Mouse (Mus musculus) midbrain, embryonic 15.5 days (tissue): ENCODE results near the gene Gm11111. TPM values are rescaled to one million over a fixed set of nuclear protein-coding genes. Genes with fewer than 3 reads are reported as not detected.
A peak's percentile ranks its signal among the peaks of the same experiment; 100 is the strongest.
"Not testable (repeated sequence)": the region's sequence is repeated elsewhere in the genome, so short reads cannot be mapped to it uniquely, and the experiment has no call there.

ENCODE experiments used
- ATAC-seq: fragments of 200-750 bp; cut with Nextera tagmentation; replicated peaks from 2 replicates; pipeline ENCODE4 v1.8.0; 2017; ENCODE audit warnings: moderate TSS enrichment
- H3K27ac ChIP-seq: fragments of 300-500 bp; sonication (generic); 2 replicates; pipeline ENCODE4 v1.5.1; 2015; ENCODE audit warnings: mild to moderate bottlenecking, inconsistent platforms
- H3K27me3 ChIP-seq: fragments of 300-500 bp; sonication (generic); replicated peaks from 2 replicates; pipeline ENCODE4 v1.6.1; 2015; ENCODE audit warnings: inconsistent platforms
- H3K36me3 ChIP-seq: fragments of 300-500 bp; sonication (generic); replicated peaks from 2 replicates; pipeline ENCODE4 v1.6.1; 2015; ENCODE audit warnings: inconsistent platforms
- H3K4me1 ChIP-seq: fragments of 300-500 bp; sonication (generic); 2 replicates; pipeline ENCODE4 v1.6.1; 2015; ENCODE audit warnings: inconsistent platforms
- H3K4me2 ChIP-seq: fragments of 300-500 bp; sonication (generic); 2 replicates; pipeline ENCODE4 v1.6.1; 2015; ENCODE audit warnings: inconsistent platforms, mild to moderate bottlenecking, moderate library complexity
- H3K4me3 ChIP-seq: fragments of 300-500 bp; sonication (generic); 2 replicates; pipeline ENCODE4 v1.5.1; 2015; ENCODE audit warnings: mild to moderate bottlenecking, inconsistent platforms
- H3K9ac ChIP-seq: fragments of 300-500 bp; sonication (generic); 2 replicates; pipeline ENCODE4 v1.6.1; 2015; ENCODE audit warnings: mild to moderate bottlenecking, inconsistent platforms
- H3K9me3 ChIP-seq: fragments of 300-500 bp; sonication (generic); 2 replicates; pipeline ENCODE4 v1.6.1; 2016; ENCODE audit warnings: inconsistent platforms
- WGBS: fragments of 180-500 bp; shearing (Covaris S2); methylation state at CpG from one replicate; pipeline ENCODE4 v1.1.7; 2015; ENCODE audit warnings: mixed read lengths; 5-methylcytosine and 5-hydroxymethylcytosine counted together
- polyA plus RNA-seq: library from polyadenylated mRNA; unstranded; fragments of >200 nt; fragmentation: Nextera tagmentation; extraction: Ambion mirVana; gene quantifications from 2 replicates; pipeline ENCODE4 v1.2.1, GENCODE M21; 2015

Gene Gm11111
- polyA plus RNA-seq, 1 experiment from 2014 or later, result not detected

- Histone ChIP-seq H3K9ac (no peak overlapping the region), H3K4me1 (no peaks in the 10 kb centered on the region; the same call in 1 of the 2 replicates), H3K27ac (no peak overlapping the region), H3K9me3 (no peaks in the 10 kb centered on the region), H3K27me3 (no peaks in the 10 kb centered on the region), H3K4me3 (no peak overlapping the region), H3K36me3 (no peaks in the 10 kb centered on the region), H3K4me2 (no peak overlapping the region)
- WGBS, result 30% methylated on average over 6 of the region's 6 CpGs
- peak; percentile 58 for ATAC-seq
These were observed 14.1 kb downstream of the Gm11111 start for GRCm38 (mm10) chr5:98566461-98567193.

DNA sequence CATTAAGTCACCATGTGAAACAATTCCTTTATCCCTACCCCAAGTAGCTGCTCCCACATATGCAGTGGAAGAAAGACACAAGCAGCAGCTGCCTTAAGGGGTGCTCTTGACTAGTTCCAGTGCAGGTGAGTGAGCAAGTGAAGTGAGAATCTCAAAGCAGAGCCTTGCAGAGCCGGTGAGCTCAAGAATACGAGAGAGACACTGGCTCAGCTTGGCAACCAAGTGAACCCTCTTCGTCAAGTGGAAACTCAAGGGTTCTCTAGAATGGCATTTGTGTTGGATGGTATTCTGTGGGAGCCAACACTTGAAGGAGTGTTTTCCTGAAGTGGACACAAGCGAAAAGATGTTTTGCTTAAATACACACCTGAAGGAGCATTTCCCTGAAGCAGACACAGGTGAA is 16.0 kb downstream of the Gm11111 start:
- no peaks in the 10 kb centered on the region for H3K27me3 ChIP-seq
- no peak for ATAC-seq
- H3K27ac ChIP-seq, result no peak overlapping the region
- no peak overlapping the region for H3K4me3 ChIP-seq
- H3K9me3 ChIP-seq, result no peaks in the 10 kb centered on the region
- H3K4me2 ChIP-seq, result no peak overlapping the region
- no peak overlapping the region for H3K9ac ChIP-seq
- H3K36me3 ChIP-seq, result no peaks in the 10 kb centered on the region
- WGBS, result 88% methylated on average over 4 of the region's 4 CpGs
- no peaks in the 10 kb centered on the region; the same call in 1 of the 2 replicates for H3K4me1 ChIP-seq

GRCm38 (mm10) chr5:98569029-98569513 is 16.6 kb downstream of the Gm11111 start:
- Histone ChIP-seq H3K4me3 (no peak overlapping the region), H3K9ac (no peak overlapping the region), H3K36me3 (no peaks in the 10 kb centered on the region), H3K4me2 (no peak overlapping the region), H3K9me3 (no peaks in the 10 kb centered on the region), H3K27ac (no peak overlapping the region), H3K4me1 (no peaks in the 10 kb centered on the region), H3K27me3 (no peaks in the 10 kb centered on the region)
- WGBS, result 71% methylated on average over 3 of the region's 3 CpGs
- ATAC-seq, result no peak

GRCm38 (mm10) chr5:98572392-98572791 is 19.9 kb downstream of the Gm11111 start:
- no peak overlapping the region for H3K4me2 ChIP-seq
- no peak overlapping the region for H3K4me3 ChIP-seq
- no peaks in the 10 kb centered on the region for H3K27me3 ChIP-seq
- H3K9me3 ChIP-seq, result no peaks in the 10 kb centered on the region
- H3K36me3 ChIP-seq, result no peaks in the 10 kb centered on the region
- no peak overlapping the region for H3K9ac ChIP-seq
- WGBS, result 56% methylated on average over 4 of the region's 4 CpGs
- ATAC-seq, result no peak
- peaks cover 7% of the 10 kb centered on the region; the same call in 1 of the 2 replicates for H3K4me1 ChIP-seq
- H3K27ac ChIP-seq, result no peak overlapping the region

- Histone ChIP-seq H3K9me3 (no peaks in the 10 kb centered on the region), H3K4me2 (no peak overlapping the region), H3K4me1 (peaks cover 7% of the 10 kb centered on the region; the same call in 1 of the 2 replicates)
These were observed 22.4 kb downstream of the Gm11111 start for GRCm38 (mm10) chr5:98574711-98575470.

GRCm38 (mm10) chr5:98575471-98575834 is 23.0 kb downstream of the Gm11111 start:
- Histone ChIP-seq H3K9ac (no peak overlapping the region), H3K4me2 (no peak overlapping the region), H3K4me3 (no peak overlapping the region), H3K9me3 (no peaks in the 10 kb centered on the region), H3K36me3 (no peaks in the 10 kb centered on the region), H3K27me3 (no peaks in the 10 kb centered on the region), H3K4me1 (peaks cover 7% of the 10 kb centered on the region; the same call in 1 of the 2 replicates), H3K27ac (no peak overlapping the region)
- WGBS, result 54% methylated on average over 4 of the region's 4 CpGs
- no peak; the same call in 1 of the 2 replicates for ATAC-seq

More at GRCm38 (mm10) chr5:98574711-98575470, 22.4 kb downstream of the Gm11111 start:
- WGBS, result 48% methylated on average over 12 of the region's 12 CpGs
- Histone ChIP-seq H3K9ac (no peak overlapping the region), H3K27me3 (no peaks in the 10 kb centered on the region), H3K27ac (no peak overlapping the region), H3K4me3 (no peak overlapping the region), H3K36me3 (no peaks in the 10 kb centered on the region)
- ATAC-seq, result peak; percentile 45; the same call in 1 of the 2 replicates

GRCm38 (mm10) chr5:98576538-98576937 is 24.0 kb downstream of the Gm11111 start:
- not testable (repeated sequence) for H3K4me2 ChIP-seq, ATAC-seq, H3K9ac ChIP-seq, H3K27me3 ChIP-seq, H3K9me3 ChIP-seq, H3K4me1 ChIP-seq, H3K4me3 ChIP-seq, H3K36me3 ChIP-seq, H3K27ac ChIP-seq
- 92% methylated on average over 6 of the region's 6 CpGs for WGBS

DNA sequence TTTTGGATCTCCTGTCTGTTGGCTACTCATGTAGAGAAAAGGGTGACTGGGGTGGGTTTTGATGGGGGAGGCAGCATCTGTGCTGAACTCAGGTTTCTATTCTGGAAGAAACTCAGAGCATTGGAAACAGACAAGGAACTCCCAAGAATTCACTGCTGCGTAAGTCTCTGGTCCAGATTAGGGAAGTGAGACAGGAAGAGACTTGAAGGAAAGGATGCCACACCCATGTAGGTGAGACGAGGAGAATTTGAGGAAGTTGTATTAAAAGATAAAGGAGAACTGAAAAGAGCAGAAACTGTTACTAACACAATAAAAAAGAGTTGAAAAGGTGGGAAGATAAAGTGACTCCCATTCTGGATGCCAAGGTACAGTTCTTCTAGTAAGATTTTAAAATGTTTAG is 25.9 kb downstream of the Gm11111 start:
- H3K9ac ChIP-seq, result no peak overlapping the region
- no peak overlapping the region for H3K27ac ChIP-seq
- H3K27me3 ChIP-seq, result no peaks in the 10 kb centered on the region
- peaks cover 7% of the 10 kb centered on the region; the same call in 1 of the 2 replicates for H3K4me1 ChIP-seq
- H3K9me3 ChIP-seq, result no peaks in the 10 kb centered on the region
- ATAC-seq, result no peak
- H3K4me3 ChIP-seq, result no peak overlapping the region
- no peaks in the 10 kb centered on the region for H3K36me3 ChIP-seq
- WGBS, result 78% methylated on average over 2 of the region's 2 CpGs
- H3K4me2 ChIP-seq, result no peak overlapping the region

DNA sequence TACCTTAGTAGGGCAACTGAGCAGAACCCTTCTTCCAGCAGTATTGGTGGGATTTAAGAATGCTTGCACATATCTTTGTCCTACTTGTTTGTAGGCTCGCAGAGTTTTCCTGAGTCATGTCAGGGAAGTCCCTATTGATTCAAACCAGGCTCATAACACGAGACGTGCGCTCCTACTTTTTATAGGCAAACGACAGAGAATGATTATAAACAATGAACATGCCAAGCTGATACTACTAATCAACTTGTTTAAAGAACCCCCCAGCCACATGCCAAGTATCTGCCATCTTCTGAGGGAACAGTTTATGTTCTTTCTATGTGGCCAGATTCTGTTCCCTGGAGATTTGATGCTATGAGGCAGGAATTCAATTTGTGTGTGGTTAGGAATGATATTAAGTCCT is 28.3 kb downstream of the Gm11111 start:
- Histone ChIP-seq H3K27me3 (no peaks in the 10 kb centered on the region), H3K36me3 (no peaks in the 10 kb centered on the region), H3K9me3 (no peaks in the 10 kb centered on the region), H3K4me3 (no peak overlapping the region), H3K9ac (no peak overlapping the region), H3K4me2 (no peak overlapping the region), H3K4me1 (no peaks in the 10 kb centered on the region; the same call in 1 of the 2 replicates), H3K27ac (no peak overlapping the region)
- 73% methylated on average over 5 of the region's 5 CpGs for WGBS
- ATAC-seq, result no peak

- Histone ChIP-seq H3K9ac (no peak overlapping the region), H3K4me2 (no peak overlapping the region), H3K4me1 (no peaks in the 10 kb centered on the region), H3K27me3 (no peaks in the 10 kb centered on the region), H3K4me3 (no peak overlapping the region), H3K9me3 (no peaks in the 10 kb centered on the region), H3K27ac (no peak overlapping the region), H3K36me3 (no peaks in the 10 kb centered on the region)
- WGBS, result 90% methylated on average over 3 of the region's 3 CpGs
- ATAC-seq, result no peak
These were observed 29.6 kb downstream of the Gm11111 start for GRCm38 (mm10) chr5:98582051-98582450.

- no peak for ATAC-seq
- no peaks in the 10 kb centered on the region for H3K4me1 ChIP-seq
- H3K4me2 ChIP-seq, result no peak overlapping the region
- H3K9ac ChIP-seq, result no peak overlapping the region
- H3K9me3 ChIP-seq, result no peaks in the 10 kb centered on the region
- H3K27ac ChIP-seq, result no peak overlapping the region
- no peaks in the 10 kb centered on the region for H3K36me3 ChIP-seq
- no peaks in the 10 kb centered on the region for H3K27me3 ChIP-seq
- H3K4me3 ChIP-seq, result no peak overlapping the region
These were observed 33.4 kb downstream of the Gm11111 start for GRCm38 (mm10) chr5:98585915-98586314.
